Mouse (Mus musculus): Measurements from ENCODE around the gene Lrrc4.

Gene Lrrc4

DNA sequence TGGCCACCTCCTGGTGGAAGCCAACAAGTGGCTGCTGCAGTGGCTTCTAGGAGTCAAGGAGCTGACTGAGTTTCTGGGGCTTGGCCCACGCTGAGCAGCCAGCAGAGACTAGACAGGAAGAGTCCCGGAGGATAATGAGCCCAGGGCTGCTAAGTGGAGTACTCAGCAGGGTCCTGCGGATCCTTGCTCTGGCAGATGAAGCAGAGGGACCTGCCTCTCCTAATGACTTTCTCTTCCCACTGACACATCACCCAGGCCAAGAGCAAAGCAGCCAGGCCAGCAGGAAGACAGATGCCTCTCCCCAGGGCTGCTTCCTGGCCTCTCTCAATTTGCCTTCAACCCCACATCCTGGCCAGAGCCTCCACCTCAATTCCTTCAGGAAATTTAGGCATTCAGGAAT is 23.9 kb upstream of the Lrrc4 start:
- no peak for DNase-seq (ENCODE audit: extremely low spot score, low read depth, low spot score)

GRCm38 (mm10) chr6:28854598-28854997 is 23.1 kb upstream of the Lrrc4 start:
- no peak for DNase-seq (ENCODE audit: extremely low spot score, low read depth, low spot score)

GRCm38 (mm10) chr6:28853654-28854053 is 22.1 kb upstream of the Lrrc4 start:
- DNase-seq (ENCODE audit: extremely low spot score, low read depth, low spot score), result no peak

- no peak for DNase-seq (ENCODE audit: extremely low spot score, low read depth, low spot score)
Observed at GRCm38 (mm10) chr6:28853164-28853563, 21.6 kb upstream of the Lrrc4 start.

DNA sequence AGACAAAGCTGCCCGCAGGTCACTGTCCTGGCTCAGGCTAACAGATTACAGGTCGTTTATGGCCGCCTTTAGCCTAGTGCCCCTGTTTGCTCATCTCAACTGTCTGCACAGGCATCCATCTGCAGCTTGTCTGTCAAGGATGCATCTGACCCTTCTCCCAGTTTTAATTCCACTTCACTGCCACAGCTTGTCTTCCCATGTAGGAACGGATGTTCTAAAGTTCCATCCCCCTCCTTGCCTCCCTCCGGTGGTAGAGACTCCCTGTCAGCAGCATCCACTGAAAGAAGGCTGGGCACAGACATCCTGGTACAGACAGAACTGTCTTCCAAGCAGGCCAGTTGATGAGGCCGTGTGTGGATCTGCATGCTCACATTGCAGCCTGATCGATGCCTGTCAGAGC is 20.8 kb upstream of the Lrrc4 start:
- no peak for DNase-seq (ENCODE audit: extremely low spot score, low read depth, low spot score)

- no peak for DNase-seq (ENCODE audit: extremely low spot score, low read depth, low spot score)
Observed at GRCm38 (mm10) chr6:28850326-28850900, 18.9 kb upstream of the Lrrc4 start.

- no peak for DNase-seq (ENCODE audit: extremely low spot score, low read depth, low spot score)
Observed at GRCm38 (mm10) chr6:28849317-28849716, 17.8 kb upstream of the Lrrc4 start.

DNA sequence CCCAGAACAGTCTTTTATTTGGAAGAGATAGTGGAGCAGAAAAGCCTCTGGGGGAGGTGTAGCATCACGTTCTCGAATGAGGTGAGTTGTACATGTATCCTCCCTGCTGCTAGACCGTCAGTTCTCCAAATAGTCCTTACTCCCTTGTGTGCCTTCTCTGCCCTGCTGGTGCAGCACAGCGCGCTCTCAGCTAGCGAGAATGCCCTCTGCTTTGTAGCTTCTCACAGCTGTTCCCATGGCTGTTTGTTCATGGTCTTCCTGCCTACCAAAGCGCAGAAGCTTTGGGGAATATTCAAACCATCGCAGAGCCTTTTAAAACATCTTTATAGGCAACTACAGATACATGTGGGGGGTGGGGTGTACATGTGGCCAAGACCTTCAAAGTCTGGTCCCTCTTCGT is 17.3 kb upstream of the Lrrc4 start:
- DNase-seq (ENCODE audit: extremely low spot score, low read depth, low spot score), result no peak

- DNase-seq (ENCODE audit: extremely low spot score, low read depth, low spot score), result no peak
Observed at GRCm38 (mm10) chr6:28848285-28848794, 16.8 kb upstream of the Lrrc4 start.

GRCm38 (mm10) chr6:28847616-28848015 is 16.1 kb upstream of the Lrrc4 start:
- no peak for DNase-seq (ENCODE audit: extremely low spot score, low read depth, low spot score)

- no peak for DNase-seq (ENCODE audit: extremely low spot score, low read depth, low spot score)
Observed at GRCm38 (mm10) chr6:28845610-28846009, 14.1 kb upstream of the Lrrc4 start.

DNA sequence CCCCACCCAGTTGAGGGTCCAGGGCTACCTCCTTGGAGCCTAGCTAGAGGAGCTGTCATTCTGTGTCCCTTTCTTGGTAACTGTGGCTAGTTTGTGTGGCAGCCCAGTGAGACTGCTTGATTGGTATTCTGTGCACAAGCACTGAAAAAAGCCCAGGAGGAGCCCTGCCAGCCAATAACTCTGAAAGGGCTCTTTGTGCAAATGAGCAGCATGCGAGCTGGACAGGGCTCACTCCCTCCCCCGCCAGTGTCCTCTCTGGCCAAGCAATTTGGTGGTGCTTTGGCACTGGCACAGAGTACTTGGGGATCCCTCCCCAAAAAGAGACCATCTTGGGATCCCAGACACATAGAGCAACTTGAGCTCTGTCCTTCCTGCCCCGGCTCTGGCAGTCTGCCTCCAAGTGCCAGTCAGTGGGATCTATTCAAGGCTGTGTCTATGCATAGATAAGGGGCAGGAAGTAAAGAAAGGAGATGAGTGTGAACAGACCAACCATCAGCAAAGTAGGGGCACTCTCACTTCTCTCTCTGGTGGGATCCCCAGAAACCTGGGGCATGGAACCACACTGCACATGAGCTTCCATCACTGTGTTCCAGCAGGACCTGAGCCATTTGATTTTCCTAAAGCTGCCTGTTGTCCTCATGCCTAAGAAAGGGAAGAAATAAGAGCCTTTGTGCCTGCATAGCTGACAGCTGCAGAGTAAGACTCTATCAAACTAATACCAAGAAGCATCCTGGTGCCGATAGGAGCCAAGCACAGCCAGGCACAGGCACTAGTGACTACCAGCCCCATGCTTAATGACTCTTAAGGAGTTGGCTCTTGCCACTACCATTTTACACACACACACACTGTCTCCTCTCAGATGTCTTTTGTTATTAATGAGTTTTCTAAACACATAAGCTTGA is 11.1 kb upstream of the Lrrc4 start:
- DNase-seq (ENCODE audit: extremely low spot score, low read depth, low spot score), result no peak

DNA sequence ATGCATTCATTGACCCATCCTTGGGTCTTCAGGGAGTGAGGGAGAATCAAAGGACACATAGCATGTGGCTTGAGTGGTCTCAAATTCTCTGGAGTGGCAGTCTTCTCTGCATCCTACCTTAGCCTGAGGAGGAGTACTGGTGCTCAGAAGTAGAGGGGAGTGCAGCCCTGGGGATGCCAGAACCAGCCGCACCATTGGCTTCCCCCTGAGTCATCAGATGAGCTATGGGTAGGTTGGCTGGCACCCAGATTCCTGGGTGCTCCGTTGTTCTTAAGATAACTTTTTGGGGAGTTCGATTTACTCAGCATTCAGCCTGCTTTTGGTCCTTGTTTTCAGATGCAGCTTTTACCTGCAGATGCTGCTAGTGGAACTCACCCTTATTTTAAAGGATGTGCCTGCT is 10.0 kb upstream of the Lrrc4 start:
- no peak for DNase-seq (ENCODE audit: extremely low spot score, low read depth, low spot score)

- no peak for DNase-seq (ENCODE audit: extremely low spot score, low read depth, low spot score)
Observed at GRCm38 (mm10) chr6:28836600-28836999, 5.1 kb upstream of the Lrrc4 start.

- DNase-seq (ENCODE audit: extremely low spot score, low read depth, low spot score), result no peak
Observed at GRCm38 (mm10) chr6:28834046-28834445, 2.5 kb upstream of the Lrrc4 start.

DNA sequence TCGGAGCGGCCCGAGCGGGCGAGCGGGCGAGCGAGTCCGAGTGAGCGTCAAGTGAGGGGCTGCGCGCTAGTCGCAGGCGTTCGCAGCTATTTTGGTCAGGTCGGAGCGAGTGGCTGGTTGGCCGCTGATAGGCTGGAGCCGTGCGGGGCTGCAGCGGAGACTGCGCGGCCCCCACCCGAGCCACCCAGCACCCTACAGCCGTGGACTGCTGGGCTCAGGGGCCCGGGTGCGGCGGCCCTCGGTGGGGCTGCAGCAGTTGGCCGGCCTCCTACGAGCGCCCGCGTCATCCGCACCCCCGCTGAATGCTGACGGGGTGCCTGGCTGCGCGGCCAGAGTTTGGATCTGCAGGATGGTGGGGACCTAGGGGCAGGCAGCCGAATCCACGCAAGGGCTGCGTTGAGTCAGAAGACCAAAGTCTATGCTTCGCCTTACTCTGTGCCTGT is 1.9 kb upstream of the Lrrc4 start:
- DNase-seq (ENCODE audit: extremely low spot score, low read depth, low spot score), result no peak

DNA sequence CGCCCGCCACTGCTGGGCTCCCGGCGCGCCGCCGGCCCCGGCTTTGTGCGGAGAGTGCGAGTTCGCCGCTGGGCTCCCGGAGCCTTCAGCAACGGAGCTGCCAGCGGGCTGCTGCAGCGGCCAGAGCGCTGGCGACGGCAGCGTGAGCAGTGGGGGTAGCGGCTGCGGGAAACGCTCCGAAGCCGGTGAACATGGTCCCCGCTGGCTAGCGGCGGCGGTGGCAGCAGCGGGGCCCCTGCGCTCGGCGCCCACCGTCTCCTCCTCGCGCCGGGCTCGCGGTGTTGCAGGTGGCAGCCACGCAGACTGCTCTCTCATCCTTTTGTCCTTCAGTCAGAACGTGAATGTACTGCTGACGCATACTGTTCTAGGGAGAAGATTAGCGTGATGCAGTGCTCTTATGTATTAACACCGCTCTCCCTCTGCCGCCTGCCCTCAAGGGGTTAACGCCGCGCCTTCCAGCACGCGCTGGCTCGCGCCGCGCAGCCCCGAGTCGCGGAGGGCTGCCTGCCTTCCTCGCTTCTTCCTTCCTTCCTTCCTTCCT is 1.3 kb upstream of the Lrrc4 start:
- DNase-seq (ENCODE audit: extremely low spot score, low read depth, low spot score), result no peak

- DNase-seq (ENCODE audit: extremely low spot score, low read depth, low spot score), result no peak
Observed at GRCm38 (mm10) chr6:28831854-28832750, 555 bp upstream of the Lrrc4 start.

- no peak for DNase-seq (ENCODE audit: extremely low spot score, low read depth, low spot score)
Observed at GRCm38 (mm10) chr6:28830306-28830705, 1.2 kb downstream of the Lrrc4 start.

DNA sequence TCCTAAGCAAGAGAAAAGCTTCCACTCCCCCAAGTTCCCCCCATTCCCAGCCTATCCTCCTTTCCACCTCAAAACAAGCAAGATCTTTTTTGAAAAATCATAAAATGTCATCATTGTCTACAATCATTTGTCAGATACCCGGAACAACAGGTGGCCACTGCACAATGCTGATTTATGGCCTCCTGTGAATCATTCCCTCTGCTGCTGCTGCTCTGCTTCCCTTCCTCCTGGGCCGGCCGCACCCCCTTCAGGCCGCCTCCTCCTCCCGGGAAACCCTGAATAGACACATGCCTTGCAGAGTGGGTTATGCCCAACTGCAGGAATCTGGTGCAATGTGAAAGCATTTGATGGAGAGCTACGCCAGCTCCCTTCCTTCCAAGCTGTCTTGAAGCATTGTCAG is 3.0 kb downstream of the Lrrc4 start:
- DNase-seq (ENCODE audit: extremely low spot score, low read depth, low spot score), result no peak

DNA sequence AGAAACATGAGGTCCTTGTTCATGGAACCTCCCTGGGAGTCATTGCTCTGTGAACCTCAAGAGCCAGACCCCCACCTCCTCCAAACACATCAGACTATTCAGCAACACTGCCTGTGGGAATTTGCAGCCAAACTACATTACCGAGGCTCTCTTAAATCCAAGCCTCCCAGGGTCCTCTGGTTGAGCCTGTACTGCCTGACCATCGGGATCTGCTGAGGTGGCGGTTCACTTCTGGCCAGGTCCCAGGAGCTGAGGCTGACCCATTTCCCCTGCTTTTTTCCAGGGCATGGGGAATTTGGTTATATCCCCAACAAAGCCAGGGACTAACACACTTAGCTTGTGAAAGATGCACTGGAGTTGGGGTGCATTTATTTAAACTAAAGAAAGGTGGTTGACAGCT is 4.0 kb downstream of the Lrrc4 start:
- DNase-seq (ENCODE audit: extremely low spot score, low read depth, low spot score), result no peak

Data from hindlimb bud, embryonic 11.5 days (tissue).